Mouse (Mus musculus): ENCODE results near the gene Anapc16.

- TF ChIP-seq CTCF (IDR thresholded peaks at IDR 0.05; ENCODE audit: extremely low read depth, insufficient read depth, insufficient read length, insufficient replicate concordance) (no peak), POLR2A (IDR thresholded peaks at IDR 0.05; ENCODE audit: low read depth, low read length) (no peak)
Measured at GRCm38 (mm10) chr10:59997591-59997990, 5.3 kb downstream of the Anapc16 start.
